Mouse (Mus musculus) adrenal gland, adult 2 months (tissue): ENCODE measurements around the gene Ifna9. TPM values are rescaled to one million over a fixed set of nuclear protein-coding genes. Genes with fewer than 3 reads are reported as not detected.
"Not testable (repeated sequence)": the region's sequence is repeated elsewhere in the genome, so short reads cannot be mapped to it uniquely, and the experiment has no call there.

ENCODE experiments used
- DNase-seq: peaks from one replicate; pipeline ENCODE4 v3.0.0; 2021
- long read RNA-seq: library from polyadenylated mRNA; stranded (forward); transcript quantifications from one replicate; pipeline ENCODE4 v2.0.0, GENCODE M21; 2021
- polyA plus RNA-seq: library from polyadenylated mRNA; depleted of rRNA; stranded (reverse); fragments of >200 nt; gene quantifications from 2 replicates; pipeline ENCODE4 v1.2.3, GENCODE M21; 2012; rRNA removed
- total RNA-seq, 2 experiments: library from RNA; stranded (reverse); gene quantifications; 2 replicates each; pipeline ENCODE4 v1.2.3; 2021

Ifna9 gene
- not detected for total RNA-seq
- polyA plus RNA-seq: 0.22 TPM in 1 of 2 replicates, not detected in the other
- long read RNA-seq: 0 reads

- DNase-seq: no peak
Measured at GRCm38 (mm10) chr4:88592285-88592684, at the start of gene Ifna9. TSS of gene Ifna9 (minus strand) at chr4:88592385.

GRCm38 (mm10) chr4:88641077-88641831 is 49.1 kb upstream of the Ifna9 start:
- DNase-seq: peak; percentile 90

GRCm38 (mm10) chr4:88640704-88641076 is 48.5 kb upstream of the Ifna9 start:
- DNase-seq: no peak

GRCm38 (mm10) chr4:88634311-88634710 is 42.1 kb upstream of the Ifna9 start, which contains the start of gene C87499:
TSS of gene C87499 (minus strand) at chr4:88634411.
- no peak for DNase-seq

- no peak for DNase-seq
Measured at GRCm38 (mm10) chr4:88603276-88603675, 11.1 kb upstream of the Ifna9 start, which contains the start of gene Ifna12. TSS of gene Ifna12 (minus strand) at chr4:88603376.

- DNase-seq: no peak
Measured at GRCm38 (mm10) chr4:88571698-88572097, 20.5 kb downstream of the Ifna9 start, which contains the start of gene Ifna14. TSS of gene Ifna14 (minus strand) at chr4:88571798.

- DNase-seq: no peak
Measured at GRCm38 (mm10) chr4:88561791-88562190, 30.4 kb downstream of the Ifna9 start.

- not testable (repeated sequence) for DNase-seq
Measured at GRCm38 (mm10) chr4:88558145-88558544, 34.0 kb downstream of the Ifna9 start, which contains the start of gene Ifna15. TSS of gene Ifna15 (minus strand) at chr4:88558245.

- DNase-seq: peak; percentile 85
Measured at GRCm38 (mm10) chr4:88550161-88550945, 41.8 kb downstream of the Ifna9 start.

GRCm38 (mm10) chr4:88547986-88548385 is 44.2 kb downstream of the Ifna9 start:
- no peak for DNase-seq

GRCm38 (mm10) chr4:88543649-88544234 is 48.4 kb downstream of the Ifna9 start:
- DNase-seq: peak; percentile 14

Other genes with a start within 250 kb of the Ifna9 start
Only the 30 nearest of the 31 such genes appear.
- gene Hacd4, start 153.5 kb downstream of the Ifna9 start, total RNA-seq: 1 to 10 TPM; 4.1 to 4.8 TPM
- 0.41 and 0.43 TPM in 2 replicates for gene Hacd4, start 153.5 kb downstream of the Ifna9 start, polyA plus RNA-seq
- not detected for gene Ifnb1, start 69.6 kb downstream of the Ifna9 start, total RNA-seq
- gene Ifnb1, start 69.6 kb downstream of the Ifna9 start, polyA plus RNA-seq: not detected in 2 replicates
- gene Ifna15, start 34.1 kb downstream of the Ifna9 start, total RNA-seq: not detected
- gene Ifna15, start 34.1 kb downstream of the Ifna9 start, polyA plus RNA-seq: not detected in 2 replicates
- not detected for gene Ifna14, start 20.6 kb downstream of the Ifna9 start, total RNA-seq
- gene Ifna14, start 20.6 kb downstream of the Ifna9 start, polyA plus RNA-seq: not detected in 2 replicates
- gene Ifna12, start 11.0 kb upstream of the Ifna9 start, total RNA-seq: not detected
- gene Ifna12, start 11.0 kb upstream of the Ifna9 start, polyA plus RNA-seq: not detected in 2 replicates
- gene C87499, start 42.0 kb upstream of the Ifna9 start, total RNA-seq: not detected
- gene C87499, start 42.0 kb upstream of the Ifna9 start, polyA plus RNA-seq: not detected in 2 replicates
- gene Ifna13, start 52.1 kb upstream of the Ifna9 start, total RNA-seq: not detected
- gene Ifna13, start 52.1 kb upstream of the Ifna9 start, polyA plus RNA-seq: not detected in 2 replicates
- not detected for gene Ifna16, start 84.5 kb upstream of the Ifna9 start, total RNA-seq
- gene Ifna16, start 84.5 kb upstream of the Ifna9 start, polyA plus RNA-seq: not detected in 2 replicates
- not detected for gene Ifna2, start 91.5 kb upstream of the Ifna9 start, total RNA-seq
- not detected in 2 replicates for gene Ifna2, start 91.5 kb upstream of the Ifna9 start, polyA plus RNA-seq
- not detected for gene Ifnab, start 99.0 kb upstream of the Ifna9 start, total RNA-seq
- not detected in 2 replicates for gene Ifnab, start 99.0 kb upstream of the Ifna9 start, polyA plus RNA-seq
- gene Gm26566, start 129.4 kb upstream of the Ifna9 start, total RNA-seq: under 1 TPM in 1 of 2 experiments, not detected in 1; 0.38 TPM
- gene Gm26566, start 129.4 kb upstream of the Ifna9 start, polyA plus RNA-seq: 0.76 and 1.0 TPM in 2 replicates
- 10 to 100 TPM; 70.8 to 79.3 TPM for gene Klhl9, start 130.1 kb upstream of the Ifna9 start, total RNA-seq
- 22.2 and 29.6 TPM in 2 replicates for gene Klhl9, start 130.1 kb upstream of the Ifna9 start, polyA plus RNA-seq
- not detected for gene Gm13271, start 162.5 kb upstream of the Ifna9 start, total RNA-seq
- gene Gm13271, start 162.5 kb upstream of the Ifna9 start, polyA plus RNA-seq: not detected in 2 replicates
- gene Gm13283, start 167.7 kb upstream of the Ifna9 start, total RNA-seq: not detected
- gene Gm13283, start 167.7 kb upstream of the Ifna9 start, polyA plus RNA-seq: not detected in 2 replicates
- not detected for gene Gm13290, start 181.4 kb upstream of the Ifna9 start, total RNA-seq
- gene Gm13290, start 181.4 kb upstream of the Ifna9 start, polyA plus RNA-seq: not detected in 2 replicates
- gene Gm13289, start 184.5 kb upstream of the Ifna9 start, total RNA-seq: not detected
- not detected in 2 replicates for gene Gm13289, start 184.5 kb upstream of the Ifna9 start, polyA plus RNA-seq
- not detected for gene Gm13272, start 187.5 kb upstream of the Ifna9 start, total RNA-seq
- gene Gm13272, start 187.5 kb upstream of the Ifna9 start, polyA plus RNA-seq: not detected in 2 replicates
- not detected for gene Ifnz, start 189.7 kb upstream of the Ifna9 start, total RNA-seq
- gene Ifnz, start 189.7 kb upstream of the Ifna9 start, polyA plus RNA-seq: not detected in 2 replicates
- not detected for gene Gm13276, start 193.3 kb upstream of the Ifna9 start, total RNA-seq
- not detected in 2 replicates for gene Gm13276, start 193.3 kb upstream of the Ifna9 start, polyA plus RNA-seq
- not detected for gene Gm13277, start 196.2 kb upstream of the Ifna9 start, total RNA-seq
- gene Gm13277, start 196.2 kb upstream of the Ifna9 start, polyA plus RNA-seq: not detected in 2 replicates
- gene Gm13278, start 199.2 kb upstream of the Ifna9 start, total RNA-seq: not detected
- not detected in 2 replicates for gene Gm13278, start 199.2 kb upstream of the Ifna9 start, polyA plus RNA-seq
- not detected for gene Gm13275, start 202.1 kb upstream of the Ifna9 start, total RNA-seq
- 0.22 TPM in 1 of 2 replicates, not detected in the other for gene Gm13275, start 202.1 kb upstream of the Ifna9 start, polyA plus RNA-seq
- gene Gm13279, start 205.0 kb upstream of the Ifna9 start, total RNA-seq: not detected
- gene Gm13279, start 205.0 kb upstream of the Ifna9 start, polyA plus RNA-seq: not detected in 2 replicates
- gene Gm13285, start 207.3 kb upstream of the Ifna9 start, total RNA-seq: not detected
- not detected in 2 replicates for gene Gm13285, start 207.3 kb upstream of the Ifna9 start, polyA plus RNA-seq
- not detected for gene Gm13287, start 210.9 kb upstream of the Ifna9 start, total RNA-seq
- gene Gm13287, start 210.9 kb upstream of the Ifna9 start, polyA plus RNA-seq: 0.22 TPM in 1 of 2 replicates, not detected in the other
- gene Gm13288, start 213.1 kb upstream of the Ifna9 start, total RNA-seq: not detected
- not detected in 2 replicates for gene Gm13288, start 213.1 kb upstream of the Ifna9 start, polyA plus RNA-seq
- gene Ifna7, start 223.8 kb upstream of the Ifna9 start, total RNA-seq: not detected
- not detected in 2 replicates for gene Ifna7, start 223.8 kb upstream of the Ifna9 start, polyA plus RNA-seq
- not detected for gene Ifna11, start 227.6 kb upstream of the Ifna9 start, total RNA-seq
- gene Ifna11, start 227.6 kb upstream of the Ifna9 start, polyA plus RNA-seq: not detected in 2 replicates
- not detected for gene Ifna6, start 235.0 kb upstream of the Ifna9 start, total RNA-seq
- gene Ifna6, start 235.0 kb upstream of the Ifna9 start, polyA plus RNA-seq: not detected in 2 replicates
- not detected for gene Ifna5, start 243.1 kb upstream of the Ifna9 start, total RNA-seq
- gene Ifna5, start 243.1 kb upstream of the Ifna9 start, polyA plus RNA-seq: not detected in 2 replicates